Mouse (Mus musculus) T-helper 17 cell (primary cell): ENCODE data around the gene Apex2.

Experiments
- in situ Hi-C, 2 experiments: fragments of 300-600 bp; cut with MboI, MseI; formaldehyde crosslinking; loops; 1 replicate in 1 of 2; 2 replicates in 1 of 2; pipeline ENCODE4 v1.15.1; 2025; ENCODE audit warnings: high pct_unique_total_duplicates in 2 of 2

Apex2 gene

DNA sequence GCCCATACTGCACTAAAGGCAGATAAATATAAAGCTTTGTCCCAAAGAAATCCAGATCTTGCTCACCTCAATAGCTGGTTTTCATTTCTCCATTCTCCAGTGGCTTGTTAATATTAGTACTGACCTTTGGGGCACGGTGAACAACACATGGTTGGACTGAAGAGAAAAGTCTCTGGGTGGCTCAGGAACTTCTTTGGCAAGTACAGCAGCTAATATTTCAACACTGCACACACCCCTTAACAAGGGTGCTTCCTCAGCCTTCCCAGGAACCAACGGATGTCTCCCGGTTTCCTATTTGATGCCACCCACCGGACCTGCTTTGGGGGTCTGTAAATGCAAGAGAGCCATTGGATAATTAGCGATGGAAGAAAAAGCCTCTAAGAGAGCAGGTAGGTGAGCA is at the start of gene Apex2:
Gene Apex2, minus strand, starts transcription at position 173 of the 400 bp plus-strand sequence.
- in situ Hi-C loops = no loop called here

DNA sequence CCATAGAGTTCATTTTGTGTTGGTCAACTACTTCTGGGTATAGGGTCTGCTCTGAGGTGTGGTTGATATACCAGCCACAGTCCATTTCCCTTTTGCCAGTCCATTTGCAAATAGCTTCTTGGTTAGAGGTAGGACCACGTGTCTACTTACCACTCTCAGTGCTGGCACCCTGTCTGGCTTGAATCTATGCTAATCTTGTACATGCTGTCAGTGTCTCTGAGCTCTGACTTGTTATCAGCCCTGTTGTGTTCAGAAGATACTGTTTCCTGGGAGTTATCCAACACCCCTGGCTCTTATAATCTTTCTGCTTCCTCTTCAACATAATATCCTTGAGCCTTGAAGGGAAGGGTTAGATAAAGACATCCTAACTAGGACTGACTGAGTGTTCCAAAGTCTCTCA is 46.8 kb upstream of the Apex2 start:
- in situ Hi-C loops = no loop called here

DNA sequence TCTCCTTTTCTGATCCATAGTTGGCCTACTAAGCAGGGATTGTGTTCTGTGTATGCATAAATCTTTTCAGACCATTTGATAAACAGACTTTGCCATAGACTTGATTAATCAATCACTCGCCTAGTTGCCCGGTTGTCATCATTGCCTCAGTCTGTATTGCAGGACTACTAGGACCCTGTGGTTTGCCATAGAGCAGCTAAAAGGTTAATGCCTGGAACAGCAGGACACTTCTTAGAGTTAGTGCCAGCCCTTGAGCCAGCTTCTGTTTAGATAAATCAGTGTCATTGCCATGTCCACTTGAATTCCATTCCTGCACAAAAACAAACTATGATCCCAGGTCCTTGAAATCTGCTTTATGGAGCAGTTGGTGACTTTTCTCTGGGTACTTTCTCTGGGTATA is 9.2 kb upstream of the Apex2 start:
- in situ Hi-C loops = no loop called here

DNA sequence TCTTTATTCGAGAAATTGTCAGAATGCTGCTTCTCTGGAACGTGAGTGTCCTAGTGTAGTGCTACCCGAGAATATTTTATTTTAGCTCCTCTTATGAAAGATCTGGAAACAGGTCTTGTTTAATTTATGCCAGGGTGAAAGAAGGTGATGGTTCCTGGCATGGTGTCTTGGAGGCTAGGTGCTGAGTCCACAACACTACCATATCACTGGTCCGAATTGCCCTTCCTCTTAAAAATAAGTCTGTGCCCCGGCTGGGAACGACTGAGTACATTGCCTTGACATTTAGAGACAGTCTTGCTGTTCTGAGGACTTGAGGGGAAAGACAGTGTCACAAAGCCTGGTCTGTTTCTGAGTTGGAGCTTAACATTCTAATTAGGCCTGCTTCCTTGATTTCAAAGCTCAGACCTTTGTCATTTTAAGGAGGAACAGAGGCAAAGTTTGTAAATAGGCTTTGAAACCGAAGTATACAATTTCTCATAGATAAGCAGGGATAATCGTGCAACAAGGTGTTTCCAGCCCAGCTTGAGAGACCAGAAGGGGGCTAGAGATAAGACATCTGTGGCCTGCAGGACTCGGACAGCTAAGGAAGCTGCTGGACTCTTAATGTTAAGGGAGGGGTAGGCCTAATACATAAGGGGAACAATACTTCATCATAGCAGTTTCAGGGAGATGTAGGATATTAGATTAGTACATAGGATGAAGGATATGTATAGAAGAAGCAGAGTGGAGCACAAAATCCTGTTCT is 5.5 kb upstream of the Apex2 start:
- in situ Hi-C loops = no loop called here

DNA sequence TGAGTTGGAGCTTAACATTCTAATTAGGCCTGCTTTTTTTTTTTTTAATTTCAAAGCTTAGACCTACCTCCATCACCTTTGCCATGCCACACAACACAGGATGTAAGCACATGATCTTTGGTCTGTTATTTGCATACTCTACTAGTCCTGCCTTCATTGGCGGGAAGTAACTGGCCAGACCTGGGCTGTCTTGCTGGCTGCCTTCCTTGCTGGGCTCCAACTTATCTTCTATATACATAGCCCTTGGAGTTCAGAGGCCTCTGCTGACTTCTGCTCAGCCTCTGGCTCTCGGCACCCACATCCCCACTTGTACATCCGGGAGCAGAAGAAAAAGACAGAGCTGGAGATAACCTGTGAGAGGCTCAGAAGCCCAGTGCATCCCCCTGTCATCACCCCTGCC is 4.5 kb upstream of the Apex2 start:
- in situ Hi-C loops = no loop called here

DNA sequence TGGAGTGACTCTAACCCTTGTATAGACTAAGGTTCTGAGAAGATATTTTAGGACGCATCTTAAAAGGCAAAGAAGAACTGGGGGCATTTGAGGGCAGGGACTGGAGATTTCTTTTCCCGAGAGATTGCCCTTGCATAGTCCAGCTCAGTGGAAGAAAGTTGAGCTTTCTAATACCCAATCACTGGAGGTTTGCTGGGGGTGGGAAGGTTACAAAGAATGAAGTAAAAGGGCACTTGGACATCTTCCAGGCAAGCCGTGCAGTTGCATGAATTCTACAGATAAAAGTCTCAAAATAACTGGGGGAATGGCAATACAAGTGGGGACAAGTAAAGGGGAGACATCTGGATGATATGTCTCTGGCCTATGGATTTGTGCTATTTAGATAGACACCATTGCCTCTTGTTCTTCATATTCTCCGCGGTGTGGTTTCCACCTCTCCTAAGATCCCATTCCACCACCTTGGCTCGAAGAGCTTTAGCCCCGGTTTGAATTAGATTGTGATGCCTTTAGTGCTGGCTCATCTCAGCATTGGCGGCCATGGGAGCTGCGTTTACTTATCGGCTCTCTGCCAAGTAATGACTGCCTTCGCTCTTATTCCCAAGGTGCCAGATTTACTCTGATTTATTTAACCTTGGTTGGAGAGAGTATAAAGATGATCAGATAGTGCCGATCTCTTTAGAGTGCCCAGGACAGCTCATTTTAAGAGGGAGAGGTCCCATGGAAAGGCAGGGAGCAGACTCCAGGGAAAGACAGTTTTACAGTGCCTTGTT is 3.8 kb upstream of the Apex2 start:
- in situ Hi-C loops = no loop called here

DNA sequence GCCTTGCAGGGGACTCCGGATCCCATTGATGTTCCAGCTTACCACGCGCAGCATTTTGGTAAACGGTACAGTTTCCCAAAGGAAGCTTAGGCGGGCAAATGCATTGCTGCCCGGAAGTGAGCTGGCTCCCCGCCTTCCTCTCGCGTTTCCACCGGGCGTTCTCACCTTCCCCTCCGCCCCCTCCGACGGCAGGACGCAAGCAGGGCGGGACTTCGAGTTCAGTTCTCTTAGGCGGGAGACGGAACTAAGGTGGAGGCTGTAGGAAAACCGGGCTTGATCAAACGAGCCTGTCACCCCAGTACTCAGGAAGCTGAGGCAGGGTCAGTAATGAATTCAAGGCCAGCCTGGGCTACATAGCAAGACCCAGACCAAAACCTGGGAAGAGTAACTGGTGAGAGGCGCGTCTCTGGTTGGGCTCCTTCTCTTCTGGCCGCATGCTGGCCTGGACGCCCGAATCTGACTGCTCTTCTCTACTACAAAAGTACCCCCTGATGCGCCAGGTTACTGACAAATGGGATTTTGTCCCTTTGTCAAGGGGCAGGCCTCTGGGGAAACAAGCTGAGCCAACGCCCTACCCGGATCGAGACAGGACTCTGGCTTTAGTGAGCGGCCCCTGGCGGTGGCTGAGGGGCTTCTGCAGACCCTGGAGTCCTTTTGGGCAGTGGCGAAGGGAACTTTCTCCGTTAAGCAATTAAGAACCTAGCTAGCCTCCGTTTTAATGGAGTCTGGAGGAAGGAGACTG is 1.5 kb downstream of the Apex2 start, which contains the start of gene Pfkfb1:
Gene Pfkfb1, plus strand, starts transcription at position 207 of the 742 bp plus-strand sequence.
- in situ Hi-C loops = no loop called here

DNA sequence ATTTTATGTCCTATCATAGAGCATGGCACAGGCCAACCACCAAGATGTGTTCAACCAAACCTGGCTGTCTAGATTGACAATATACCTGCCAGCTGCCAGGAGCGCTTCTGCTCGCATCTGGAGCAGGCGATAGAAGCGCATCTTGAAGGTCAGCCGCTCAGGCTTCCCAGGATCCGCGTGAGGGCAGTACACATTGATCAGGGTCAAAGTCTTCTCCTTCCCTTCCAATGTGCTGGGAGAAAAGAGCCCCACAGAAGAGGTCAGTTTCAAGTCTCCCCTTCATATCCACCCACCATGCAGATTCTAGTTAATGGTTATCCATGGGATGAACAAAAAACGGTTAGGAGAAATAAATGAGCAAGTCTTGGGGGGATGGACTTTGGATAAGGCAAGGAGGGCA is 4.6 kb downstream of the Apex2 start:
- in situ Hi-C loops = no loop called here

DNA sequence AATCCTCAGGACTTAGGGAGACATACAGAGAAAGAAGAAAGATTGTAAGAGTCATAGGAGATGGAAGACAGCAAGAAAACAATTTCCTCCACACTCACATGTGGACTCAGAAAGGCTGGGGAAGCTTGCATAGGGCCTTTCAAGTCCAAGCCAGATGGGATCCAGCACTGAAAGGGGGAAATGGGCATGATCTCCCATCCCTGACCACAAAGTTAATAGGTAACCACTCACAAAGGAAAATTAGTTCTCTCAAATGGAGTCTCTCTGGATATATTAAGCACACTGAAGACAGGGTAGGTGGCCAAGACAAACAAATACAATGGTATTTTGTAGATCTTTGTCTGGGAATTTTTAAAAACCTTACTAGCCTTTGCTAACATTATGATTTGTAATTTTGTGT is 7.7 kb downstream of the Apex2 start:
- in situ Hi-C loops = no loop called here

DNA sequence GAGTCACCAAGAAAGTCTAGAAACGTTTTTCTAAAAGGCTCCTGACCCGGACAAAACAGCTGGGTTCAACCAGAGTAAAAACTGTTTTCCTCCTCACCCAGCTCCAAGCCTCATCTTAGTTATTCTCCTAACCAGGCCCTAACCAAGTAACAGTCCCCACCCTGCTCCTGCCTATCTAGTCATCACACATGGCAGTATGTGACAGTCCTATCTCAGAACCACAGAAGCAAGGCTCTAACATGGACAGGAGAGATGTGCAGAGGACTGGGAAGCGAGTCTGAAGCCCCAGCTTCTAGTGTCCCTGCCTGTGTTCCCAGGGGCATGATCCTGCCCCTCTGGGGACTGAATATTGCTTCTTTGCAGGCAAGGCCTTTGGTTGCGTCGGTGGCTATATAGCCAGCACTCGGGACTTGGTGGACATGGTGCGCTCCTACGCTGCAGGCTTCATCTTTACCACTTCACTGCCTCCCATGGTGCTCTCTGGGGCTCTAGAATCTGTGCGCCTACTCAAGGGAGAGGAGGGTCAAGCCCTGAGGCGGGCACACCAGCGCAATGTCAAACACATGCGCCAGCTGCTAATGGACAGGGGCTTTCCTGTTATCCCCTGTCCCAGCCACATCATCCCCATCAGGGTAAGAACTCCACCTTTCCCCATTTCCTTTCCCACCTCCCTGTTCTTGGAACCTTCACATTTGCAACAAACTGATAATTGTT is 24.9 kb downstream of the Apex2 start:
- in situ Hi-C loops = loop anchor here in 1 of 2 experiments (10.0 kb wide), 1 partner anchor 1260 kb away; no protein-coding TSS in a partner anchor

DNA sequence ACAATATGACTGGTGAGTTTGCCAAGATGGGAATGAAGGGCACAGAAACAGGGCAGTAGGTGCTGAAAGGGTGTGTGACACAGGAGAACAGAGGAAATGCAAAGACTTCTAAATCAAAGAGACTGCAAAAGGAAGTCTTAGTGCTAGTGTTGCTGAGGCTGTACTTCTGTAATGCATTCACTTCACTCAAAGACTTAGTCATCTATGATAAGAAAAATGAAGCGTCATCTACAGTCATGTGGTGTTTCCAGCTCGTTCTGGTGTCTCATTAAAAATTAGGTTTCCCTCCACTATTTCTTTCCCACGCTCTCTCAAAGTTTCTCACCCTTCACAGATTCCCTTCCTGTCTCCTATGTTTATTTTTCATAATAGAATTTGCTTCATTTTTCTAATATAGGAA is 35.6 kb downstream of the Apex2 start:
- in situ Hi-C loops = no loop called here

DNA sequence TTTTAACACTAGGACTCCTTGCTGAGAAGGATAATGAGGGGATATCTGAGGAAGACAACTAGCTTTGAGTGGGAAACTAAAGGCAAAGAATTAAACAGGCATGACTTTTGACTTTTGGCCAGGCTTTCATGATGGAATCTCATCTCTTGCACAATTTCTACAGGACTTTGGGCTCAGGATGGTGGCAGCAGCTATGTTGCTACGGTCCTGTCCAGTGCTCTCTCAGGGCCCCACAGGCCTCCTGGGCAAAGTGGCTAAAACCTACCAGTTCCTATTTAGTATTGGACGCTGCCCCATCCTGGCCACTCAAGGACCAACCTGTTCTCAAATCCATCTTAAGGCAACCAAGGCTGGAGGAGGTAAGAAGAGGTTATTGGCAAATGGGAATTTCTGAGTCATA is 37.7 kb downstream of the Apex2 start:
- in situ Hi-C loops = no loop called here

DNA sequence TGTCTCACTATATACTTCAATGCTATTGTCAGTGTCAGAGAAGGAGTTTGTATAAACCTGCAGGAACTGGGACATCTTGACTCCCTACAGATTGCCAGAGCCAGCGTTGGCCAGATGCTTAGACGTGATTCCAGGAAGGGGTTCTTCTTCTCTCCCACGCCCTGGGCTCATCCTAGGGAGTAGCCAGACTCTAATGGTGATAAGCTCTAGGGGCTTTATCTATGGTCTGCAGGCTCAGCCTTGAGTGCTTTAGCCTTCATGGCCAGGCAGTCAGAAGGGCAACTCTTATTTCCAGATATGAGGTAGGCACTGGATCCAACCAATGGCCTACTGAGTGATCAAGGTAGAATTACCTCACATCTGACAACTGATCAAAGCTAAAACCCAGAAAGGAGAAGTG is 40.0 kb downstream of the Apex2 start:
- in situ Hi-C loops = no loop called here

DNA sequence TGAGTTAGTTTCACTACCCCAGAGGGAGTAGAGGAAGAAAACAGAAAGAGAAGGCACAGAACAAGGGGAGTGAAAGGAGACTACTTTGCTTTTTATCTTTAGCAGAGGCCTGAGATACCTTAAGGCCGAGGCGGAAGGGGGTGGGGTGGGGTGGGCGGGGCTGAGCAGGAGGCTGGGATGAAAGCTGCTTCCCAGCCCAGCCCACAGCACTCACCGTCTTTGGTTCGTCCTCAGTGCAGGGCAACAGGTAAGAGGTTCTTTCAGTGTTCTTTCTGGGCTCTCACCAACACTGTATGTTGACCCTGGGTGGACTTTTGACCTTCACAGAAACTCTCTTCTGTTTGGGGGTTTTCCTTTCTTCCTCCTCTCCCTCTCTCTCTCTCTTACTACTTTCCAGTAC is 42.4 kb downstream of the Apex2 start, which contains the start of gene Alas2:
Gene Alas2, plus strand, starts transcription at position 137 of the 400 bp plus-strand sequence.
- in situ Hi-C loops = no loop called here

DNA sequence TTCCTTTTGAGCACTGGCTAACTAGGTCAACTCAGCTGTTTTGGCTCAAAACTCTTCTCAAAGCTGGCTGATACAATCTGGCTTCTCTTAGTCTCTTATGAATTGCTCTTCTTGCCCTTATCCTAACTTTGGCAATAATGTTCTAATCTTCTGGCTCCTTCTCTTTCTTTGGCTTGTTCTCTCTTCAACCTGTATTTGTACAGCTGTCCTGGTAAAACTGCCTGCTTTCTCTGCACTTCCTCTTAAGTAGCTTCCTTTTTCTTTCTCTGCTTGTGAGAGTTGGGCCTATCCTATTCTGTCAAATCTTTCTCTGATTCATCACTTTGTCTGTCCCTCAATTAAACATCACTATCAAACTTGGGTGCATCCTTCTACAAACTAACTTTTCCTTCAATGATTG is 48.0 kb downstream of the Apex2 start:
- in situ Hi-C loops = no loop called here

DNA sequence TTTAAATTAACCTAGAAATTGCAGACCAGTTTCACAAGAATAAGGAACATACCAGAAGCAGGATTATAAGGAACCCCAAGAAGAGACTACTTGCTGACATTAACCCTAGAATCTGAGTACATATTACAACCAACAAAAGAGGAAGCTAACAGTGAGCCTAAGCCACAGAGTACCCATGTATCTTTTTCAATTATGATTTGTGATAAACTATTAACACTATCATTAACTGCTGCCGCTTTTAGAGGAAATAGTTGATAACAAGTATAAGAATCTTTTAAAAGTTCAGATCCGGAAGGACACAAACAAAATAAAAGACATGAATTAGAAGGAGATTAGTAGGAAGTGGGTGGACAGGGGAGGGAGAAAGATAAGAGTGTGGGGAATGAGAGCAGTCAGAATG is 49.6 kb downstream of the Apex2 start:
- in situ Hi-C loops = no loop called here

DNA sequence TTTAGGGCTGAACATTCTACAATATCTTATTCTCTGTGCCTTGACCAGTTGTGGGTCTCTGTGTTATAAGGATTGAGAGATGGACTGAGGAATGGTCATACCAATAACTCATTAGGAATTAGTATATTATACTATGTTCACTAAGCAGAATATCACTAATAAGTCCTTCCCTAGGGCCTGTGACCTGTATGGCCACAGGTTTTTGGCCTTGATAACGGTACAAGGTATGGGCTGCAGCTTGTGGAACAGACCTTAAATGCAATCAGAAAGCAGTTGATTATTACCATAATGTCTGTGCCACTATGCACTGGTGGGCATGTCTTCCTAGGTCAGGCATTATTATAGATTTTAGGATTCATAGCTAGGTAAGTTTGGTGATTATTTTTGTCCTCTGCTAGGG is 73.2 kb downstream of the Apex2 start:
- in situ Hi-C loops = loop anchor here (10.0 to 25.0 kb wide), 2 partner anchors 148 to 446 kb away; no protein-coding TSS in a partner anchor

DNA sequence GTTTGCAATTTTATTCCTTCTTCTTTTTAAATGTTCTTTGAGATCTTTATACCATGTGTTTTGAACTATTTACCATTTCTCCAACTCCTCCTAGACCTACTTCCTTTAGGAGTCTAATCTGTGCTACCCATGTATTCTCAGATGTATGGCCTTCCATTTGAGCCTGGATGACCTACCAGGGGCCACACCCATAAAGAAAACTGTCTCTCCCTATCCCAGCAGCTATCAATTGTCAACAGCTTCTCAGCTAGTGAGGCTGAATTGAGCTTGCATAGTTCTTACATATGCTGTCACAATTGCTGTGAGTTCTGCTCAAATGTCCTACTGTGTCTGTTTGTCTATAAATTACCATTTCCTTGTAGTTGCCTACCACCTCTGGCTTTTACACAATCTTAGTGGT is 73.7 kb downstream of the Apex2 start:
- in situ Hi-C loops = loop anchor here (10.0 to 25.0 kb wide), 2 partner anchors 149 to 446 kb away; no protein-coding TSS in a partner anchor

DNA sequence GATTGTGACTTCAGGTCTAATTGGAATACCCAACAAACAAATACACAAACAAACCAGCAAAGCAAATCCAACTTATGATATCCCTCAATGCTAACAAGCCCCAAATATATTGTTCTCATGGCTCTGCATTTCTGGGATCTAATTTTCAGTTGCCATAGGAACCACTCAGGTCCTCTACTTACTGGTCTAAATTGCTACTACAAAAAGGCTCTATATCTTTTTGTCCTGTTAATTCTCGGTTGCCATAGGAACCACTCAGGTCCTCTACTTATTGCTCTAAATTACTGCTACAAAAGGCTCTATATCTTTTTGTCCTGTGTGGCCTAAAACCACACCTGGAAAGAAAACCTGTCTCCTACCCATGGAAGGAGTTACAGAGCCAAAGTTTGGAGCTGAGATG is 75.5 kb downstream of the Apex2 start:
- in situ Hi-C loops = loop anchor here (10.0 to 25.0 kb wide), 2 partner anchors 151 to 448 kb away; no protein-coding TSS in a partner anchor

DNA sequence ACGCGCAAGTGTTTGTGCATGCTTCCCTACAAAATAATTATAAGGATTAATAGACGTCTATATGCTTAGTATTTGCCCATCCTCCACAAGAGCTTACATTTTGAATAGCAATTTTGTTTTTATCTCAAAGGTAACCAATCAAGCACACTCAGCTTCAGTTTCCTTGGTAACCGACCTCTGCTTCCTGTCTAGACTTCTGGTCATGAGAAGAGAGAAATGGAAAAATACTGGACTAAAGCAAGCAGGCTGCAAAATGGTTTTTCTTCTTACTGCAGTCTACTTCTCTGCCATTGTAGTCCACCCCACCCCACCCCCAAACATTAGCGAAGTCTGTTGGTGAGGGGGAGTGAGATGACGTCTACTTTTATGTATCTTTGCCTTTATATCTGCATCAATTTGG is 78.4 kb downstream of the Apex2 start:
- in situ Hi-C loops = loop anchor here (10.0 to 25.0 kb wide), 2 partner anchors 154 to 451 kb away; no protein-coding TSS in a partner anchor

DNA sequence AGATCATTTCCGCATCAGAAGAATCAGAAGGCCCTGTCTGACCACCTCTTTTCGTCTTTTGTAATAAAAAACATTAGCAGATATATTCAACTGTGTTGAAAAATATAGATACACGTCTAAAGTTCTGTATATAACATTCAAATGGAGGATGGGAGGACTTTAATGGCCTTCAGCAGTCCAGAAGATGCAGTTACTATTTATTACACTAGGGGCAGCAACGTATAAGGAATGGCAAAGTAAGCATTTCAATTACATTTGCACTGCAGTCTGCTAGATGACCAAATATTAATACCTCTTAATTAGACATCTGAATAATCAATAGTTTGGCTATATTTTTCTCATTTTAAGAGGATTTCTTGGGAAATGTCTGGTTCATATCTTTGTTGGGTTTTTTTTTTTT is 79.0 kb downstream of the Apex2 start:
- in situ Hi-C loops = loop anchor here (10.0 to 25.0 kb wide), 2 partner anchors 154 to 452 kb away; no protein-coding TSS in a partner anchor
